12 mouse cellular contexts compared by ENCODE assay signal in genomic region chr11:100947548-100947947, GRCm38 (mm10). TPM values are rescaled to one million over a fixed set of nuclear protein-coding genes. Genes with fewer than 3 reads are reported as not detected.
DNase-seq lines count a peak whose midpoint lies in the region; ATAC-seq and TF ChIP-seq lines count a peak whose summit lies in the region.
"Had no signal": no experiment of that assay in that cellular context is flagged by ENCODE, and none has a peak within 500 bp of the region (broad histone marks: within the 10 kb centered on the region; RNA-seq: fewer than 3 reads in every experiment).

No protein-coding gene starts in this region.

- ATAC-seq in erythroid progenitor cell, adult 5-6 weeks (replicated peaks; ENCODE audit: low FRiP score, poor library complexity, severe bottlenecking) = 0 out of 2 replicates have a peak, but pooled peaks have one; percentile 41
- ATAC-seq in stomach, postnatal 0 days (ENCODE audit: low FRiP score, low TSS enrichment) = no peak
- ATAC-seq: intestine, embryonic 16.5 days had no signal

- no peaks in the 10 kb centered on the region for H3K36me3 ChIP-seq in stomach, postnatal 0 days (ENCODE audit: control insufficient read depth, insufficient read depth, low read length)
- H3K36me3 ChIP-seq: midbrain, embryonic 12.5 days had no signal

- no peak for TF ChIP-seq EP300 in stomach, postnatal 0 days (optimal IDR thresholded peaks at IDR 0.05)

- H3K9me3 ChIP-seq in stomach, postnatal 0 days (ENCODE audit: control insufficient read depth, low read length) = no peaks in the 10 kb centered on the region
- H3K9me3 ChIP-seq: midbrain, embryonic 12.5 days had no signal

- TF ChIP-seq CTCF in gastrocnemius, adult 2 months (IDR thresholded peaks at IDR 0.05) = peak; percentile 50
- peak; percentile 54 for TF ChIP-seq CTCF in stomach, postnatal 0 days (IDR thresholded peaks at IDR 0.05; ENCODE audit: low read depth)

- H3K4me3 ChIP-seq in gastrocnemius, adult 2 months = no peak overlapping the region
- H3K4me3 ChIP-seq in stomach, postnatal 0 days (ENCODE audit: low read depth, low read length) = no peak overlapping the region
- H3K4me3 ChIP-seq: midbrain, embryonic 12.5 days had no signal

- intact Hi-C loops in gastrocnemius, adult 2 months (cut with DNase I) = no loop called here
- intact Hi-C loops in gastrocnemius, postnatal 36 days (cut with DNase I) = no loop called here

- H3K9ac ChIP-seq in stomach, postnatal 0 days (ENCODE audit: low read length) = no peak overlapping the region
- H3K9ac ChIP-seq: midbrain, embryonic 12.5 days had no signal

- DNase-seq in gastrocnemius, adult 2 months = no peak
- no peak for DNase-seq in gastrocnemius, postnatal 36 days
- peak; percentile 50 for DNase-seq in lung, postnatal 36 days
- no peak for DNase-seq in lung, postnatal 25 days (ENCODE audit: low spot score)
- DNase-seq in stomach, postnatal 0 days (ENCODE audit: low spot score) = no peak
- DNase-seq in cerebellum, postnatal 14 days = no peak
- DNase-seq in cerebellum, postnatal 10 days = no peak
- DNase-seq: adrenal gland, postnatal 36 days; cerebellum, postnatal 25 days had no signal

- H3K27ac ChIP-seq in gastrocnemius, adult 2 months = no peak overlapping the region
- no peak overlapping the region for H3K27ac ChIP-seq in stomach, postnatal 0 days (replicated peaks)
- H3K27ac ChIP-seq: midbrain, embryonic 12.5 days had no signal

- no peaks in the 10 kb centered on the region for H3K27me3 ChIP-seq in stomach, postnatal 0 days (ENCODE audit: control insufficient read depth, insufficient read depth, low read length)

- H3K4me2 ChIP-seq in stomach, postnatal 0 days (replicated peaks; ENCODE audit: low read depth) = no peak overlapping the region
- H3K4me2 ChIP-seq: midbrain, embryonic 12.5 days had no signal

- no peaks in the 10 kb centered on the region for H3K4me1 ChIP-seq in stomach, postnatal 0 days (replicated peaks; ENCODE audit: control insufficient read depth, insufficient read depth)

RNA-seq across cellular contexts. Expression of gene Stat3, which starts 8.2 kb away (rescaled TPM):
- 10 to 100 TPM; 40.6 to 44.2 TPM for total RNA-seq in gastrocnemius, adult 2 months (2021)
- total RNA-seq in gastrocnemius, postnatal 36 days (2021) = 10 to 100 TPM; 38.8 to 42.9 TPM
- 31.0 and 31.4 TPM in 2 replicates for total RNA-seq in erythroid progenitor cell, adult 5-6 weeks (2015; ENCODE audit: low replicate concordance)
- total RNA-seq in erythroid progenitor cell, adult 5-6 weeks (2017; ENCODE audit: low replicate concordance) = 26.2 and 26.6 TPM in 2 replicates
- 47.7 and 55.1 TPM in 2 replicates for polyA plus RNA-seq in stomach, postnatal 0 days (2015; fragmentation: Nextera tagmentation; extraction: Ambion mirVana)

RNA-seq across cellular contexts. Expression of gene Cavin1, which starts 23.1 kb away (rescaled TPM):
- 100 to 1,000 TPM; 133 to 149 TPM for total RNA-seq in gastrocnemius, adult 2 months (2021)
- 100 to 1,000 TPM; 148 to 153 TPM for total RNA-seq in gastrocnemius, postnatal 36 days (2021)
- not detected in 2 replicates for total RNA-seq in erythroid progenitor cell, adult 5-6 weeks (2015; ENCODE audit: low replicate concordance)
- total RNA-seq in erythroid progenitor cell, adult 5-6 weeks (2017; ENCODE audit: low replicate concordance) = not detected in 2 replicates
- polyA plus RNA-seq in stomach, postnatal 0 days (2015; fragmentation: Nextera tagmentation; extraction: Ambion mirVana) = 313 and 331 TPM in 2 replicates

Comparison
In these comparisons a context has a peak if more than half of its experiments do, and no peak if none do; other contexts are left out.
1. RNA of gene Cavin1, which starts 23.1 kb away (total RNA-seq): 148 to 153 TPM in gastrocnemius, postnatal 36 days and 133 to 149 TPM in gastrocnemius, adult 2 months; not detected in erythroid progenitor cell, adult 5-6 weeks; every median in the first group is over 10 times any median in the second.